Mouse (Mus musculus) MEL (cell line): ENCODE measurements around the gene Dcaf4.

Experiments used
- EP300 ChIP-seq, 2 experiments: IDR thresholded peaks; 2 replicates each; pipeline ENCODE4 v1.6.1; 2011; ENCODE audit warnings: improper control_type of control experiment in 2 of 2, low read length in 2 of 2, low read depth in 1 of 2, mild to moderate bottlenecking in 1 of 2
- MAFK ChIP-seq: IDR thresholded peaks from 2 replicates; pipeline ENCODE4 v1.6.1; 2011; ENCODE audit warnings: low read depth, mild to moderate bottlenecking, low read length, improper control_type of control experiment, borderline replicate concordance
- RAD21 ChIP-seq: IDR thresholded peaks from 2 replicates; pipeline ENCODE4 v1.6.1; 2011; ENCODE audit warnings: mild to moderate bottlenecking, low read depth, low read length, improper control_type of control experiment

DNA sequence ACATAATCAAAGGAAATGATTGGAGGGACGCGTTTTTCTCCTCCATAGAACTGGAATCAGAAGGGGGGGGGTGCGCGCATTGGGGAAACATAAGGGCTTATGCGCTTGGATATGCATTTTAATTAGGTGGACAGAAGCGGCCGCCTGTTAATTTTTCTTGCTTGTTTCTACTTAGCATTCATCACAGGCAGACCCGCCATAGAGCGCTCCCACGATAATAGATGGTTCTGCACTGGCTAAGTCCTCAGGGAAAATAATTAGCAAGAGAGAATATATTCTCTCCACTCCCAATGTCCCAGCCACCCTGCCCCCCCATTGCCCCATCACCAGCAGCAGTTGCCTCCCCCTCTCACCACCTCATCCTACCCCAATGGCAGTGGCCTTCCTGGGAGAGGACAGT is 44.0 kb upstream of the Dcaf4 start:
- TF ChIP-seq RAD21 (no peak), MAFK (no peak), EP300 (IDR thresholded peaks at IDR 0.05; ENCODE audit: low read depth in 1 of 2, low read length in 2 of 2) (no peak)
